Mouse (Mus musculus) kidney, postnatal 4 days (tissue): ENCODE measurements at regions not wholly inside any gene's neighbourhood (a gene's known extent, or its start where the extent isn't known, plus 50 kb on each side); places are given as distances from the start of the nearest gene placed in this dataset.
"Not testable (repeated sequence)": the region's sequence is repeated elsewhere in the genome, so short reads cannot be mapped to it uniquely, and the experiment has no call there.

Source experiments
- DNase-seq, 2 experiments: peaks; one replicate each; pipeline ENCODE4 v3.0.0; 2021; ENCODE audit warnings: mixed read lengths in 2 of 2

DNA sequence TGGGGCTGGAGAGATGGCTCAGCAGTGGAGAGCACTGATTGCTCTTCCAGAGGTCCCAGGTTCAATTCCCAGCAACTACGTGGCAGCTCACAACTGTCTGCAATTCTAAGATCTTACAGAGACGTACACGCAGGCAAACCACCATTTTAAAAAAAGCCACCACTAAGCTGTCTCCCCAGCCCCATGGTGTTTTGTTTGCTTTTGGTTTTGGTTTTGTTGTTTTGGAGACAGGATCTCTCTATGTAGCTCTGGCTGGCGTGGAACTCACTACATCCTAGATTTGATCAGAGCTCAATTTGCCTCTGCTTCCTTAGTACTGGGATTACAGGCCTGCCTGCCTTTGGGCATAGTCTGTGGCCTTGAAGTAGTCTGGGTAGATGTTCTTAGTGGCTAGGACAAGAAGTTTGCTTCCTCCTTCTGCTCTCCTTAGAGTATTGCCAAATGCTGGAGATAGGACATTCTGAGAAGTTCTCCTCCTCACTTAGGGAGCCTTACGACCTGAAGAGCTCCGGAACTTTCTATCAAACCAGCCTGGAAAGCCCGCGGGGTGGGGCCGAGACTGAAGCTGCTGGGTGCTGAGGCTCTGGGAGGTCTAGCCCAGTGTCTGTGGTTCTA, 495.4 kb upstream of the Chrm3 start:
- not testable (repeated sequence) for DNase-seq

DNA sequence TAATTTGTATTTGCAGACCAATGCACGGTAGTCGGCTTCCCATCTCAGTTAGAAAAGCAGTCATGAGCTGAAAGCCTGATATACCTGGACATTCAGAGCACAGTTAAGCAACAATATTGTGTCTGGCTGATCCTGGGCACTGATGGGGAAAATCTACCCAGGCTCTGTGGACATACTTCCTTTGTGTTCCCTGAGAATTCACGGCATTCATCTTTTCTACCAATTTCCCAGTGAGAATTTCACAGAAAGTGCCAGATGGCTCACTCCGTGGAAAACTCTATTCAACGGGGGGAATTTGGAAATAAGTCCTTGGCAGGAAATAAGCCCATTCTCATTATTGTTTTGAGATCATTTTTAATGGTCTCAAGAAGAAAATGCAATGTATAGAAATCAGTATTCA, 484.6 kb upstream of the Chrm3 start:
- no peak for DNase-seq

DNA sequence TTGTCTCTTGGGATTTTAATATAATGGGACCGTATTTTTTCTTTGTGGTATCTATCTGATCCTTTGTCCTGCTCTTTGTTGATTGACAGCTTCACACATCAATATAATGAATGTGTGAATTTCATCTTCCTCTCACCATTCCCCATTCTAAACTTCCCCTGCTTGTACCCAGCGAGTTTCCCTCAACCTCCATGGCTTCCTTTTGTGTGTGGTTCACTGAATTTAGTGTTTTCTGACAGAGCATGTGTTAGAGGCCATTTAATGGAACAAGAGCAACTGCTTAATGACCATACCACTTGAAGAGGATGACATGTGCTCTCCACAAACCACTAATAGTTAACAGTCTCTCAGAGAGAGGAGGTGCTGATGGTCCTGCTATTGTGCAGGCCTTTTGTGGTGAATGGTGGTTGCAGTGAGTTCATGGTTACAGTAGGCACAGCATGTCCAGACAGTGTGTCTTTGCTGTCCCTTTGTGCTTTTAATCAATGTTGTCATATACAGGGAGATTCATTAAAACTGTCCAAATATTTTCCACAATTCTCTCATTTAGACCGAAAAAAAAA, 438.8 kb upstream of the Chrm3 start:
- no peak for DNase-seq
